Mouse (Mus musculus): Measurements from ENCODE around the gene Lrig1.

Gene Lrig1

DNA sequence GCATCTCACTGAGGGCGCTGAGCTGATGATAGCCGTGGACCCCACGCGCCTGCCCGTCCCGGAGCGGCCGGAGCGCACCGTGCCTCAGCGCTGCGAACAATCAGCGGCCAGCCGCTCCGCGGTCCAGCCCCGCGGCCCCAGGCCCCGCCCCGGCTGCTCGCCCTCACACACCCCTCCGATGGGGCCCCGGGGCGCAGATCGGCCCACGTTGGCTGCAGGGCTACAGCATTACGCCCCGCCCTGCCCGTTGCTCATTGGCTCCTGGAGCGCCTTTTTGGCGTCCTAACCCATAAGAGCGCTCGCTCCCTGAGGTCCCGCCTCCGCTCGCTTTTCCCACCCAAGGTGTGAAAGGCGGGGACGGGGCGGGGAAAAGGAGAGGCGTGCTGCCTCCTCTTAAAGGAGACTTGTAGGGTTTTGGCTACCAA is at the start of gene Lrig1:
Gene Lrig1 (minus strand): TSS at position 92 of the 425 bp plus-strand sequence.
- DNase-seq (ENCODE audit: low read depth, low spot score), result peak; percentile 100

DNA sequence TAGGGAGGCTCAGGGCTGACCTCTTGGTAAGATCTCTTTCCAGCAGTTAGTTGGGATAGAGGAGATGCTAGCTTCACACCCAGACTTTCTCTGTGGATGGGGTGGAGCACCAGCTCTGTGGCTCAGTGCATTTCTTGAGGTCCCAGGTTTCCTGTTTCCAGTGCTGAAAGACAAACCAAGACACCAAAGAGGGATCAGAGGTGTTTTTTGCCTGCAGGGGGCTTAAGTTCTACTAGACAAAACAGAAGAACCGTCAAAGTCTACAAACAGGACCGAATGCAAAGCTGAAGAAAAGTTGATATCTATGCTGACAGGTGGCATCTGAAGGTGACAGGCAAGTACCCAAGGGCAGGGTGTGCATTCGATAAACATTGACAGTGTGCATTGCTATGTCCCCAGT is 49.7 kb upstream of the Lrig1 start:
- no peak for DNase-seq (ENCODE audit: low read depth, low spot score)

DNA sequence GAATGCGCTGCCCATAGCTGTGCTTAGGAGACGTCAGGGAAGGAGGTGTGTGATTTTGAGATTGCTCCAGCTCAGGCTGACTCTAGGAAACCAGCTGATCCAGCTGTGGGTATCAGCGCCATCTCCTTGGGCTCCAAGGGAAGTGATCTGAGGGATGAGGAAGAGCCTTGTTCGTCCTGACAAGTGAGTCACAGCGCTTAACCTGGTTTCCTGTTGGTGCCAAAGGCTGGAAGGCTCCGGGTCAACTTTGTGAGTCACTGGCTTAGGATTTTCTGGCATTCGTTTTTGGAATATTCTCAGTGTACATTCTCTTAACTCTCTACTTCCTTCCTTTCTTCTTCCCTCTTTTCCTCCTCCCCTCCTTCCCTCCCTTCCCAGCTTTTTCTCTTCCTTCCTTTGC is 48.4 kb upstream of the Lrig1 start:
- no peak for DNase-seq (ENCODE audit: low read depth, low spot score)

DNA sequence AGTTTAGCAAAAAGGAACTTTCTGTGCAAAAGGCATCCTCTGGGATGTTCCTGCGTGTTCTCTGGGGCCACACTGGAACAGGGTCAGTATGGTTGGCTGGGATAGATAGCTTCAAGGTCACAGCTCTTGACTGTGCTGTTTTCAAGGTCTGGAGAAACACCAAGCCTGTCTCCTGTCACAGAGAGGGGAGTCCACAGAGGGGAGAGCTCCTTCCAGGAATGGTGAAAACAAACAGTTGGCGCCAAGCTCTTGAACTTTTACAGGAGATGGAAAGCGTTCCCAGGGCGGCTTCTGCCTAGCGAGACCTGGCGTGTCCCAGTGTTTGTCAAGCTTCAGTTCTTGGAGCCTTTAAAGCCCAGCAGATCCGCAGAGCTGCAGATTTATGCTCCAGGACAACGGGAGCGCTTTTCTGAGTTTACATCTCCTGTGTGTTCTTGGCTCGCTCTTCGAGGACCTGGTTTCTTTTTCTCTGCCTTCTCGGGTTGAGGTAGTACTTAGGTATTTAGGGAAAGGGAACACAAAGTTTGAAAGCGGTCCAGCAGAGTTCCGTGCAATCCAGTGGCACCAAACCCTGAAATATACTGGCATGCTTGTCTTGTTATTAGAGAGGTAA is 40.3 kb upstream of the Lrig1 start:
- DNase-seq (ENCODE audit: low read depth, low spot score), result no peak

DNA sequence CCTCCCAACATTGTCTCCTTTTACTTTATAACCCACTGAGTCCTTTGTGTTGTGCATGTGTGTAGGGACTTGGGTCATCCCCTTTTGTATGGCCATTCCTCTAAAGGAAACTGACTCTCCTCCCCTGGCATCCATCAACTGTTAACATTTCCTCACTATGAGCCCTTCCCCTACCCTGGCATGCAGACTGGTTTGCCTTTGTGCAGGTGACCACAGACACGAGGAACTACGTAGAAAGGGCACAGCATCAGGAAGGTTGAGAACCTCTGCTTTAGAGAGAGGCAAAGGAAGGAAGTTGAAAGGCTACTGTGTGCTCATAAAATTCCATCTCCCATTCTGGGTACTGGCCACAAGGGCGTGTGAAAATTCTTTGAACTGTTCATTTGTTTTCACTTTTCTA is 38.7 kb upstream of the Lrig1 start:
- DNase-seq (ENCODE audit: low read depth, low spot score), result no peak

DNA sequence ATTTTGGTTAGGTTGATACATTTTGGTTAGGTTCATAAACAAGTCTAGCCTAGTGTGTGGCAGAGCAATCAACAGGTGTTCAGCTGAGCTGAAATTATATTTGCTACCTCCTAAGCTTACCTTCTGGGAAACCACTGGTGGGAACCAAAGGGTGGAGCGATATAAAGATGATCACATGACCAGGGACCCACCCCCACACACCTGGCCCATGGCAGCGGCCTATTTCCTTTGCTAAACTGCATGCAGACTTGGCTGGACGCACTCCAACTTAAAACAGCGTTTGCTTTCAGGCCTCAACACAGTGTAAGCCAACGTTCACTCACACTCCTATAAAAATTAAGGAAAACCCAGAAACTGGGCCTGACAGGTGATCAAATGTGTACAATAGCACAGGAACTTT is 33.9 kb upstream of the Lrig1 start:
- DNase-seq (ENCODE audit: low read depth, low spot score), result no peak

DNA sequence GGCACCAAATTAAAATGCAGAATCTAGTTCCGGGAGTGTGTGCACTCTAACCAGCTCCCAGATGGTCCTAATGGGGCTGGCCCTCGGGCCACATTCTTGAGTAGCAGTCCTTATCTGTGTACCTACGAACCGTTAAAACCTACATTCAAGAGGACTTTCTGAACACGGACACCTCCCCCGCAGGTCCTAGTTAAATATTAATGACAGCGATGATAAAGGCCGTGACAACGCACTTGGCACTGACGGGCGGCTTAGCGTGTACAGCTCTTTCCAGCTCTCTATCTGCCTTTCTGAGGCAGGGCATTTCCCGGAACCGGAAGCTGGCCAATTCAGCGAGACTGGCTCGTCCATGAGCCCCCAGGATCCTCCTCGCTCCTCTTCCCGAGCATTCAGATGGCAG is 29.9 kb upstream of the Lrig1 start:
- no peak for DNase-seq (ENCODE audit: low read depth, low spot score)

DNA sequence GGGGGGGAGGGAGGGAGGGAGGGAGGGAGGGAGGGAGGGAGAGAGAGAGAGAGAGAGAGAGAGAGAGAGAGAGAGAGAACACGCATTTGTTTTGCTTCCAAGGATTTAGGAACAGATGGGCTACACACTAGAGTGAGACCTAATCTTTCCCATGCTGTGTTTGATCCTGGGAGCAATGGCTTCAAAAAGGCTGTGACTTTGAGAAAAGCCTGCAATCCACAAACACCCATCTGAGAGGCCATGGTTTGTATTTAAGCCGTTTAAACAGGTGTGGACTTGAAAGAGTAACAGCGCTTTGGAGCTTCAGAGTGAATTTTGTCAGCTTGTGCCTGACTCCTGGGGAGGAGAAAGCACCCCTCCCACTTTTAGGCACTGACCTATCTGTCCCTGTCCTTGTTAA is 29.2 kb upstream of the Lrig1 start:
- peak; percentile 12 for DNase-seq (ENCODE audit: low read depth, low spot score)

DNA sequence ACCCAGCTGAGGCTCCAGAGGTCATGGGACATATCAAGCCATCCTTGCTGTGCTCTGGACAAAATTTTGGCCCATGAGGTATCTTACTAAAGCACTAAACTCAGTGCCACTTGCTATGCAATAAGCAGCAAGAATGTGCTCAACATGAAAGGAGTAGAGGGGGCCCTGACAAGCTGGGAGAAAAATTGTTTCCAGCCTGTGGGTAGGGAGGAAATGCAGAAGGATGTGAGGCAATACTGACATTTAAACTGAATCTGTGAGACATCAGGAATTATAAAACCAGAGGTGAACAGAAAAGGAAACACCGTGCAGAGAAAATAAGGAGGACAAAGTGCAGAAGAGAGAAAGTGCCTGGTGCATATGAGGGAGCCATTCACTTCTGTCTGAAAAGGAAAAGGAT is 24.7 kb upstream of the Lrig1 start:
- no peak for DNase-seq (ENCODE audit: low read depth, low spot score)

DNA sequence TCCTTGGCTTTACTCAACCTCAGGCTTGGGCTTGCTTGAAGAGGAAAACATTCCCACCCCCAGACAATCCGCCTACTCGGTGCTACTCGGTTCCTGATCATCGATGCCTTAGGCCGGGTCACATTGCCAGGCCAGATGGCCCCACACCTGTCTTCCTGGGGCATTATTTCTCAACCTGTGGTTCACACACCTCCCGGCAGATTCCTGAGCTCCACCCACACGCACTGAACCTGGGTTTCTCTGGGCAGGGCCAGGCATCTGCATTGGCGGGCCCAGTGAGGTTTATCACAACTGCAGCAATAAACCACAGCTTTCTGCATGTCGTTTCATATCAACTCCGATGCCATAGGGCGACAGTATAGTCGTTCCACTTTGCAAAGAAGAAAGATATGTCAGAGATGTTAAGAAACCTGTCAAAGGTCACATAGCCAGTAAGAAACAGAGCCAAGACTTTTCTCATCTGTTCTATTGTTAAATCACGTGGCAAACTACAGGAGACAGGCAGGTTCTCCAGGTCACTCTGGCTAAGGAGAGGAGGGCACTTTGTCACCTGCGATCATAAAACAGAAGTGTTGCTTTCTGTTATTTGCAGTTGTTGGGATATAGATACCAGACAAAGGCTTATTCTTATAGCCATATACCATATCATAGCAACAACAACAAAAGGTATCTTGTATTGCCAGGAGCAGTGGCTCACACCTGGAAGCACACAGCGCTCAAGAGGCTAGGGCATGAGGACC is 18.8 kb upstream of the Lrig1 start:
- DNase-seq (ENCODE audit: low read depth, low spot score), result no peak

DNA sequence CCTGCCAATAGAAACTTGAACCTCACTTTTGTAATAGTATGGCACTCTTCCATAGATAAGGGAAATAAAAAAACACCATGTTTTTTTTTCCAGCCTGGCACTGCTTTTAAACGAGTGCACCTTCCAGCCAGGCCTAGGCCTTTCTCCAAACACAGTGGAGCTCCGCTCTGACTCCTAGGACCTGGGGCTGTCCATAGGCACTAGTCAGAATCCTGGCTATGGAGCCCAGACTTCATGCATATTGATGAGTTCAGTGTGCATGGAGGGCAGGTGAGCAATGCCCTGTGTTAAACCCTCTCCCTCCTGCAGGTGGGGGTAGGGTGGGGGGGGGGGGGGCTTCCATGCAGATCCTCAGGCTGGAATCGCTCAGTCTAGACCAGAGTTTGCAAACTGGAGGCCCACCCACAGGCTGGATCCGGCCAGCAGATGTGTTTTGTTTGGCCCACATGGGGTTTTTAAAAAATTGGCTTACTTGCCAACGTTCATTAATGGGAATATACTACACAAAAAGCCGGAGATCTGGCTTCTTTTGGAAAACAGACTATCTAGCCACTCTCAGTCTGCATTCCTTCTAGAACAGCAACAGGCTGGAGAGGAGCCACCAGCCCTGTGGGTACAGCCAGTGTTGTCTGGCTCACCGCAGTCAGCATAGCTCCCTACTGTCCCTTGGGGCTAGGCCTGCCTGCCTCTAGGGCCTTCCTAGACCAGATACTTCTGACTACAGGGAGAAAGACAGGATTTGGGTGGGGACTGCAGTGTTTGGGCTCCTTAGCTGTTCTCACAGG is 17.9 kb upstream of the Lrig1 start:
- DNase-seq (ENCODE audit: low read depth, low spot score), result no peak

DNA sequence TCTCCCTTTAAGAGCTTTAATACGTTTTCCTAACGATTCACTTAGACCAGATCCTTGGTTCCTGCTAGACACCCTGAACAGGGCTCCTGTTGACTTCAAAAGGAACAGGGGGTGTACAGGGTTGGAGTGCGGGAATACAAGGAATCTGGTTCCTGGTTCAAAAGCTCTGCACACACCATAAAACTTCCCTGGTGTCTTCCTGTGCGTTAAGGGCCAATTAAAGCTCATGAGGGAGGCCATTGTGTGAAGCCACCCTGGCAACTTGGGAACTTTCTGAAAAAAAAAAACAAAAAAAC is 15.6 kb upstream of the Lrig1 start:
- no peak for DNase-seq (ENCODE audit: low read depth, low spot score)

DNA sequence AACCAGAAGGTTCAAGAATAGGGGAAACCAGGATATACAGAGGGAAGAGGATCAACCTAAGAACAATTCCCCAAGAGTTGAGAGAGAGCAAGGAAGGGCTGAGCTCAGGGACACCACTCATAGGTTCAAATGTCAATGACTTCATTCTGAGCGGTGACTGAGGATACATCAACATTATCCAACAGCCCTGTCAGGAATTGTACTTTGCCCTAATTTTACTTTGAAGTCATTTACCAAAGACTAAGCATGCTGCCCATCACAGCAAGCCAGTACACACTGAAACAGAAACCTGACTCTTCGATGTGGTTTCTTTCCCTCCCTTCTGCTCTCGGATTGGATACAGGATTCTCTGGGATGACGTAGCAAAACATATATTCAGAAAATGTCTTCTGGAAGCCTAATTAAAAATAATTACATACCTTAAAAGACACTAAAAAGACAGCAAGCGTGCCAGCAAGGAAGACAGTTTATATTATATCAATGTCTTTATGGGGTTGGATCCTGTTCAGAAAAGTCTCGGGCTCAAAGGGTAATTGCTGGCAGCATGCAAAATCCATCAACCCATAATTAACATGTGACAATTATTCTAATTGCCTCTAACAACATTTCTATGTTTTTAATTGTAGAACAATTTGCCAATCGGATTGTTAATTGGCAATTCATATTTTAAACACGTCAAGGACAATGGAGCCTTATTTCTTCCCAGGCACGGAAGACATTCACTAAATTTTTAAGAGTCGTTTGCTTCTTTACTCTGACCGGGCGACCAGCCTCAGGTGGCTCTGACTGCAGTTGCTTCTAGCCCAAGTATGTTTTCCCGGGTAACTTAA is 15.1 kb upstream of the Lrig1 start:
- no peak for DNase-seq (ENCODE audit: low read depth, low spot score)

DNA sequence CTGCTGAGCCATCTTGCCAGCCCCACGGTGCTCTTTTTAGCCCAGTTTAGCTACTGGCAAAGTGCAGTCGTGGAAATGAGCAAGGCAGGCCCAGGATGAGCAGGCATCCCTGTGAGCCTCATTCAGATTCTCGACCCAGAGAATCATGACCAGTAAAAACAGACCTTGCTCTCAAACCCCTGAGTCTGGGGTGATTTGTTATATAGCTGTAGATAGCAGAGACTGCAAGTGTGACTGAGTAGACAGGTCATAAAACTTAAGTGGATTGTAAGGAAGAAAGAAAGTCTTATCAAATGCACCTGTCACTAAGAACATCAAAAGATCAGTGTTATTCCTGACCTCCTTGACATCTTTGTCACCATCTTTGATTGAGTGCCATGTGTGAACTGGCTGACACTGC is 9.9 kb upstream of the Lrig1 start:
- DNase-seq (ENCODE audit: low read depth, low spot score), result no peak

DNA sequence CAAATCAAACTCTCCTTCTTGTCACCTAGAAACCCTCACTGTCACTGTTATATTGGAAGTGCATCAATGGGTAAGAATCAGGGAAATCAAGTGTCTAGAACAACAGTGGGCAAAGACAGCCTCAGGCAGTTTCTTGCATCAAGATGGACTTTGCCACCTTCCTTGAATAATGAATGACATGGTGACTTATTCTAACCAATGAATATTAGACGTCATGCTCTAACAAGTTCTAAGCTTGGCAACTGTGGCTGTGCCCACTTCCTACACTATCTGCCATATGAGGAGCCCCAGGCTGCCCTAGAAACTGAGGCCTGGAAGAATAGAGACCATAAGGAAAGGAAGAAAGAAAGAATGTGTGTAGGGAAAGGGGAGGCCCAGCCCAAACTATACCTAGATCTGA is 9.2 kb upstream of the Lrig1 start:
- DNase-seq (ENCODE audit: low read depth, low spot score), result no peak

DNA sequence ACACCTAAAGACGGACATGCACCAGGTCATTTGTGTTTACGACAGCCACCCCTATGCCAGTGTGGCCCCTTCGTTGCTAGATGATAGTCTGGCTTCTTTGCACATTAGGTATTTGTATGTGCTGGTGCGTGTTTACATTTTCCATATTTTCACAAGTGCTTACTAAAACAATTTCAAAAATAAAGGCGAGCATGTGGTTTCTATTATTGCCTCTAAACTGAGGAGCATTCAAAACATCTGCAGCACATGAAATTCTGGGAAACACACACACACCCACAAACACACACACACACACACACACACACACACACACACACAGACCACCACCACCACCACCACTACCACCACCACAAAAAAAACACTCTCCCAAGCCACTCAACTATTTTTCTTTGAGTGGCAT is 7.3 kb upstream of the Lrig1 start:
- DNase-seq (ENCODE audit: low read depth, low spot score), result no peak

DNA sequence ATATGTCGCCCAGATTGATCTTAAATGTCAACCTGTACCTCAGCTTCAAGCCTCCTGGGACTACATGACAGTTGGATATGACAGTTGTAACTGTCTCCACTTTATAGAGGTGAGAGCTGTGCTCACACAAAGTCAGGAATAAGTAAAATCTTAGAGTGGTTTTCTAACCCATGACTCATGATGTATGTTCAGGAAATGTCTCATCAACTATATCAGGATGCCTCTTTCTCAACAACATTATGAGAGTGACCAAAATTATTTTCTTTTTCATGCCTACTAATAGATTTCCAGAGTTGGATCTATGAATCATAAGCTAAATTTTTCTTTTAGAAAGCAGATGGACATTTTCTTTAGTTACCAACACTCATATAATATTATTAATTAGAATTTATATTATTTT is 6.0 kb upstream of the Lrig1 start:
- no peak for DNase-seq (ENCODE audit: low read depth, low spot score)

DNA sequence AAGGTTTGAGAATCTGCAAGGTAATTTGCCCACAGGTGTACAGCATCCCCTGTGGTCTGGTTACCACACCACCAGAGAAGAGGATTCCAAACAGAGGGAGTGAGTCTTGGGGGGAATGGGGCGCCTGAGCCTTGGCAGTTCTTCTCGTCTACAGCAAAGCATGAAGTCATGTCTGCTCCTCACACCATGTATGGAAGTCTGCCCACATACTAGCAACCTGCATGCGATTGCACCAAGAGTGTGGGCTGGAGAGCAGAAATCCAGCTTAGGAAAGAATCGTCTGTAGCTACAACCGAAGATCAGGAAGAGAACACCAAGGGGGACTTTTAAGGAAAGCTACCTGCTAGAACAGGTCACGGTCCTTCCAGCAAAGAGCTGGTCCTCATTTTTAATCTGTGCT is 3.0 kb upstream of the Lrig1 start:
- peak; percentile 55 for DNase-seq (ENCODE audit: low read depth, low spot score)

DNA sequence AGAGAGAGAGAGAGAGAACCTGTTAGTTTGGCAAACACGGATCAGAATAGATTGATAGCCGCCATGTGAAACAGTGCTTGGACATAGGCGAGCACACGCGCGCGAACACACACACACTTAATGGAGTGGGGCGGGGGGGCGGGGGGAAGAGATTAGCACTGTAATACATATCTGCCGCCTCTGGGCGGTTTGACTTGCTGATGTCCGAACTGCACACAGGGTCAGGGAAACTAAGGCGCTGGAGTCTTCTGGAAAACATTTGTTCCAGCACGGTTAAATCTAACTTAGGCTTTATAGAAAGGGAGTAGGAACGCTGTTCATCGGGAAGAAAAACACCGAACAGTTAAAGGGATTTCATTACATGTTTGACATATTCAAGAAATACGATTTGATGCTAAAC is 1.1 kb upstream of the Lrig1 start:
- DNase-seq (ENCODE audit: low read depth, low spot score), result peak; percentile 32

DNA sequence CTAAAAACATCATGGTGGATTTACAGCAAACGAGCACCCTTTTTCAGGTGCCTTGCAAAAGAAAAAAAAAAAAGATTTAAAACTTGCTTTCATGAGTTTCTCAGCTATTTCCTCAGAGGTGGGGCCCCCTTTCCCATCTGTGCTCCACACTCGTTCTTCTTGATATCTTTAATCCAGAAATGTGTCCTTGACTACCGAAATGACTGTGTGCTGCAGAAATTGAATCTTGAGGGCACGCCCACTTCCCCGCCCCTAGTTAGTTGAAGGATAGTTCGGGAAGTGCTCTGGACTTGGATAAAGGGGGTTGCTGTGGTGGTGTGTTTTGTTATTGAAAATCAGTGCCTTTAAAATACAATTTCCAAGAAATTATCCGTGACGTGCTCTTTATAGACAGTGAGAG is 654 bp upstream of the Lrig1 start:
- peak; percentile 50 for DNase-seq (ENCODE audit: low read depth, low spot score)

DNA sequence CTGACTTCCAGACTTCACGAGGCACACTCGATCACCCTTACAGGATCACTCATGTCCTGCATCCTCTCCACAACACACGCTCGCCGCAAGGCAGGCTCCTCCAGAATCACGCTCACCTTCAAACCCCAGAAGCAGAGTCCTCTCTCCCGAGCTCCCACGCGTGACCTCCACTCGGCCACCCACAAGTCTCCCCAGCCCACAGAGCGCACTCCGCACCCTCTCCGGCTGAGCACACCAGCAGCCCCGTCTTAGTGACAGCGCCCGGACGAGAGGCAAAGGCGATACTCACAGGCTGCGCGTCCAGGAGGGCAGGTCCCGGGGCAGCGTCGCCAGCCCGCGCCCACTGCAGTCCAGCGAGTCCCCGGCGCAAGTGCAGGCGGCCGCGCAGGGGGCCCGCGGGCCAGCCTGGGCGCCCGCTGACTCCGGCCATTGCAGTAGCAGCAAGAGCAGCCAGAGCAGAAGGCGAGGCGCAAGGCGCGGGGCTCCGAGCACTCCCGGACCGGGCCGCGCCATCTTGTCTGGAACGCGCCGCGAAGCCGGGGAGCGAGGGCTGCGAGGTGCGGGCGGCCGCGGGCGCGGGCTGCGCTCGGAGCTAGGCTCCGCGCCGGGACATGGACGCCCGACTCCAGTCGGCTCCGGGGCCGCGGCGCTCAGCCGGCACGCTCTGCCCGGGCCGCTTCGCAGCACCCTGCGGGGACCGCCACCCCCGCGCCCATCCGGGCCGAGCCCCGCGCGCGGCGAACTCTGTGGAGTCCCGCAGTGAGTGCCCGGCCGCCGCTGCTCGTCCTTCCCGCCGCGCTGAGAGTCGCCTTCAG is 578 bp downstream of the Lrig1 start:
- DNase-seq (ENCODE audit: low read depth, low spot score), result peak; percentile 55

All from brain, adult 2 months (tissue).